Mouse (Mus musculus): ENCODE data around the gene Psg25. TPM values are rescaled to one million over a fixed set of nuclear protein-coding genes. Genes with fewer than 3 reads are reported as not detected.

Gene Psg25
- polyA plus RNA-seq (2021; fragmentation: Nextera tagmentation) = not detected in 2 replicates
- long read RNA-seq, experiment 1 = 0 reads
- long read RNA-seq, experiment 2 = 0 reads

GRCm38 (mm10) chr7:18532169-18532568, at the start of gene Psg25:
TSS of gene Psg25 (minus strand) at chr7:18532269.

DNA sequence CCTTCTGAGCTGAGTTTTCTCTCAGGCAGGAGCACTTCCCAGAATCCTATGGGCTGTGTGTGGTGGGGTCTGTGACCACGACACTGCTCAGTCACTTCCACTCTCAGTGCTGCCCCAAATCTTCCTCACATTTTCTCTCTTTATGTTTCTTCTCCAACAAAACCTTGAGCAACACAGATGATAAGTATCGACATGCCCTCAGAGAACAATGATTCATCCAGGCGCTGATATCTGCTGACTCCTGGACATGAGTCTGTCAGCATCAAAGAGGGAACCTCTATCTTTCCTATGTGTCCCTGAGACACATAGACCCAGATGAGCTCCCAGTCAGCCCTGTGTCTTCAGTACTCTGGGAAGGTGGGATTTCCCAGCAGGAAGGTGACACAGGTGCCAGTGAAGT, 35.1 kb upstream of the Psg25 start, which contains the start of gene Psg27:
Gene Psg27, minus strand, starts transcription at position 101 of the 400 bp plus-strand sequence.

DNA sequence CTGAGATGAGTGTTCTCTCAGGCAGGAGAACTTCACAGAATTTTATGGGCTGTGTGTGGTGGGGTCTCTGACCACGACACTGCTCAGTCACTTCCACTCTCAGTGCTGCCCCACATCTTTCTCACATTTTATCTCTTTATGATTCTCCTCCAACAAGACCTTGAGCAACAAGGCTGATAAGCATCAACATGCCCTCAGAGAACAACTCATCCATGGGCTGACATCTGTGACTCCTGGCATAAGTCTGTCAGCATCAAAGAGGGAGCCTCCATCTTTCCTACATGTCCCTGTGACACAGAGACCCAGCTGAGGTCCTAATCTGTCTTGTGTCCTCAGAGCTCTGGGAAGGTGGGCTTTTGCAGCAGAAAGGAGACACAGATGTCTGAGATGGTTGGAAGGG, 48.0 kb downstream of the Psg25 start, which contains the start of gene Psg26:
Gene Psg26, minus strand, starts transcription at position 101 of the 400 bp plus-strand sequence.

Other genes starting within 250 kb of the Psg25 start
- gene Psg18, start 177.3 kb downstream of the Psg25 start, polyA plus RNA-seq (2021; fragmentation: Nextera tagmentation) = not detected in 2 replicates
- gene Psg28, start 100.2 kb downstream of the Psg25 start, polyA plus RNA-seq (2021; fragmentation: Nextera tagmentation) = not detected in 2 replicates
- gene Psg26, start 48.1 kb downstream of the Psg25 start, polyA plus RNA-seq (2021; fragmentation: Nextera tagmentation) = not detected in 2 replicates
- not detected in 2 replicates for gene Psg27, start 35.0 kb upstream of the Psg25 start, polyA plus RNA-seq (2021; fragmentation: Nextera tagmentation)
- not detected in 2 replicates for gene Psg23, start 84.2 kb upstream of the Psg25 start, polyA plus RNA-seq (2021; fragmentation: Nextera tagmentation)
- not detected in 2 replicates for gene Psg21, start 124.5 kb upstream of the Psg25 start, polyA plus RNA-seq (2021; fragmentation: Nextera tagmentation)
- gene Psg20, start 153.9 kb upstream of the Psg25 start, polyA plus RNA-seq (2021; fragmentation: Nextera tagmentation) = not detected in 2 replicates
- not detected in 2 replicates for gene Psg22, start 185.8 kb upstream of the Psg25 start, polyA plus RNA-seq (2021; fragmentation: Nextera tagmentation)

Measured in layer of hippocampus, adult 6 months (tissue).